Mouse (Mus musculus): ENCODE data around the gene Nanos3. TPM values are rescaled to one million over a fixed set of nuclear protein-coding genes. Genes with fewer than 3 reads are reported as not detected.

Gene Nanos3
- polyA plus RNA-seq, 1 experiment: not detected

DNA sequence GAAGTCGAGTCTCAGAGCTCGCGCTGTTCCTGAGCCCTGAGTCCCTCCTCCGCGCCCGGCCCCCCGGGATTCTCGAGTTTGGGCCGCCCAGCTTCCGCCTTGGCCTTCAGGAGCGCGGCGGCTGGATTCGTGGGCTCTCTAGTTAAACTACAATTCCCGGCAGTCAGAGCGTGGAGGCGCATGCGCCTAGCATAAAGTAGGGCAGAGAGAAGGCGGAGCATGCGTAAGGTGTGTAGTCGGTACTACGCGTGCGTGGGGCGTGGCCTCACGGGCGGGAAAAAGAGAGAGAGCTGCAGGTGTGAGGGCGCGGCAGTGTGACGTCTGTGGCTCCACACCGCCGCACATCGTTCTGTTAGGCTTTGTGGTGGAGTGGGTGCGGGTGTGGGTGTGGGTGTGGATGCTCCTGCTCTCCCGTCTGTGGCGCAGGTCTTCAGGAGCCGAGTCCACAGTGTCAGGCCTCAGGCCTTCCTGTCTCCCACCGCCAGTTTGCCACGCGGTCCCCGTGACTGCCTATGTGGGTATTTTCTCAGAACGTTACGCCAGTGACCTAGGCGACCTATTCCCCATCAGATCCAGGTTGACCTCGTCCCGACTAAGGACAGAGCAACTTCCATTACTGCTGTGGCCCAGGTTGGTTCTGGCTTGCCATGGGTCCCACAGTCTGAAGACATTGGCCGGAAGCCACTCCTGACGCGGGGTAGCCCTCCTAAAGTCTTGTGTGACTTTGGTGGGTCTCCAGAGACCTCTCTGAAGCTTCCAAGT, 37.1 kb downstream of the Nanos3 start, which contains the start of the genes Cc2d1a and 4930432K21Rik:
TSS of gene Cc2d1a (minus strand) at position 168 of the 762 bp plus-strand sequence.
TSS of gene 4930432K21Rik (plus strand) at position 257 of the 762 bp plus-strand sequence.
- peak within 1 kb of the TSS; percentile 69 for H3K4me3 ChIP-seq (ENCODE audit: insufficient read depth, low read depth, low read length)
- 10% methylated on average over 49 of the region's 49 CpGs for WGBS
- H3K4me1 ChIP-seq (ENCODE audit: control insufficient read depth, insufficient read depth, low read length): peaks cover 25% of the 10 kb centered on the region
- peak within 1 kb of the TSS; percentile 19; the same call in 1 of the 2 replicates for H3K27ac ChIP-seq (ENCODE audit: insufficient read depth, low read depth, low read length)
- TF ChIP-seq CTCF (IDR thresholded peaks at IDR 0.05; ENCODE audit: insufficient read depth, low read depth, low read length): no peak
- peak; percentile 79 for TF ChIP-seq POLR2A (IDR thresholded peaks at IDR 0.05; ENCODE audit: insufficient read depth, low read depth, low read length)

DNA sequence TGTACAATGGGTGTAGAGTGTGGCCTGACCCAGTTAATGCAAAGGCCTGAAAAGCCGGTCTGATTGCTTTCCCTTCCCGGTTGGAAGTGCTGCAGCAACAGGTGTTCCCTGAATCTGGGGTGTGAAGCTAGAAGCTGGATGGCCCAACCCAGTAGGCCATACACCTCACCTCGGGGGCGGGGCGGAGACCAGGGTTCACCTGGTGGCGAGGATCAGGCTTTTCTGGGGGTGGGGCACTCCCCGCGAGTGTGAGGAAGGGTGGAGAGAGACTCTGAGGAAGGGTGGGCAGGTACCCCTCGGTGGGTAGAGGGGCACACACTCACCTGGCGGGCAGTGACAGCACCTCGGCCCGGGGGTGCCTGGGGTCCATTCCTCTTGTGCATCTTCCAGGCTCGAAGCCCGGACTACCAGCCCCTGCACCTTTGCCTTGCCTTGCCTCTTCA, 37.7 kb downstream of the Nanos3 start:
- Histone ChIP-seq H3K4me3 (ENCODE audit: insufficient read depth, low read depth, low read length) (peak overlapping the region; percentile 69), H3K27ac (ENCODE audit: insufficient read depth, low read depth, low read length) (0 out of 2 replicates have a peak overlapping the region, but pooled peaks have one; percentile 19), H3K4me1 (ENCODE audit: control insufficient read depth, insufficient read depth, low read length) (peaks cover 25% of the 10 kb centered on the region)
- WGBS: 9% methylated on average over 14 of the region's 14 CpGs
- no peak for TF ChIP-seq POLR2A (IDR thresholded peaks at IDR 0.05; ENCODE audit: insufficient read depth, low read depth, low read length)
- no peak for TF ChIP-seq CTCF (IDR thresholded peaks at IDR 0.05; ENCODE audit: insufficient read depth, low read depth, low read length)

DNA sequence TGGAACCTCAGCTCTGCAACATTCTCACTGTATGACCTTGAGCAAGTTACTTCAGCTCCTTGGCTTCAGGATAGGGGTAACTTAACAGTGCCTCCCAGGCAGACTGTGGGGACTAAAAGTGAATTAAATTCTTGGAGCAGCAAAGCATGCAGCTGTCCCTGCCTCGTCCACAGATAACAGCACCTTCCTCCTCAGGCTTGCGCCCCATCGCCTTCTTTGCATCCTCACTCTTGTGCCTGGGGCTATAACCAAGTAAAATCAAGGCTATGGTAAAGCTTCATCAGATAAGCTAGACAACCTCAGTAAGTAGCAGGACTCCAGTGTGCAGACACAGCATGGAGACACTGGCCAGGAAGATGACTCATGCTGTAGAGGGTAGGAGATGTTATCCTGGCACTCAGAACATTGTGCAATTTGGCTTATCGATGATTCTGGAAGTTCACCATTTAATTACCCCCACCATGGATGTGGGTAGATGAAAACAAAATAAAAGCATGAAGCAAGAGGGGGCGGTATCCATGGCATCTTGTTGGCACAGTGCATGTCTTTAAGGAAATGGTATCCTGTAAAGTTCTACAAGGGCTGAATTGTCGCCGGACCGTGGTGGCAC, 40.3 kb downstream of the Nanos3 start:
- Histone ChIP-seq H3K4me3 (ENCODE audit: insufficient read depth, low read depth, low read length) (no peak overlapping the region), H3K27ac (ENCODE audit: insufficient read depth, low read depth, low read length) (no peak overlapping the region), H3K4me1 (ENCODE audit: control insufficient read depth, insufficient read depth, low read length) (peaks cover 25% of the 10 kb centered on the region)
- WGBS: 66% methylated on average over 8 of the region's 8 CpGs
- TF ChIP-seq POLR2A (IDR thresholded peaks at IDR 0.05; ENCODE audit: insufficient read depth, low read depth, low read length): no peak
- TF ChIP-seq CTCF (IDR thresholded peaks at IDR 0.05; ENCODE audit: insufficient read depth, low read depth, low read length): no peak

DNA sequence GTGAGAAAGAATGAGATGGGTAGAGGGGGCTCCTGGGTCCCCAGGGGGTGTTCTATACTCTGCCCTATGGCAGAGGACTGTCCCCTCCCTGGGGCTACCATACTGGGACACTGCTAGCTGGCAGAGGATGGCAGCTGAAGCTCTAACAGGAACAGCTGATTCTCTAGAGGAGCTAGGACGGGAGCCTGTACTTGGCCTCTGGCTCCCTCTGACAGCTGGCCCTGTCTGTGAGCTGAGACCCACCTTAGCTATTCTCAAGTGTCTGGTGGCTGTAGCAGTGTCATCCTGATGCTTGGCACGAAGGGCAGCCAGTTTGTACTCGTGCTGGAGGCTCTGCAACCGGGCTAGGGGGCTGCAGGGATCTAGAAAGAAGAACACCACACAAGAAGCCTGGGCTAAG, 44.2 kb downstream of the Nanos3 start:
- Histone ChIP-seq H3K27ac (ENCODE audit: insufficient read depth, low read depth, low read length) (no peak overlapping the region), H3K4me3 (ENCODE audit: insufficient read depth, low read depth, low read length) (no peak overlapping the region), H3K4me1 (ENCODE audit: control insufficient read depth, insufficient read depth, low read length) (peaks cover 6% of the 10 kb centered on the region)
- TF ChIP-seq CTCF (IDR thresholded peaks at IDR 0.05; ENCODE audit: insufficient read depth, low read depth, low read length): no peak
- no peak for TF ChIP-seq POLR2A (IDR thresholded peaks at IDR 0.05; ENCODE audit: insufficient read depth, low read depth, low read length)
- 91% methylated on average over 4 of the region's 4 CpGs for WGBS

DNA sequence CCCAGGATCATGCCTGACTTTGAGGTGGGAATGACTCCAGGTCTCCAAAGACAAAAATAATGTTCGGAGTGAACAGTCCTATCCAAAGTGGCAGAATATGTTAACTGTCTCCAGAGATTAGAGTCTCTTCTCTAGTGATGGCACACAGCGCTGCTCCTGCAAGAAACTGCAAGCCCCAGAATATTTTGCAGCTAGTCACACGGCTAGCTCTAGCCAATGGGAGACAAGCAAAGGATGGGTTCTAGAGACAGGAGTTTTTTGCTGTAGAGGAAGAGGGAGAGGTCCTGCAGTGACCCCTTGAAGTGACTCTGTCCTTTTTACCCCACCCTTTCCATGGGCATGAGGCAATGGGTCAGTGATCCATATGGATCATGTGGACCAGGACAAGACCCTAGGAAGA, 47.2 kb downstream of the Nanos3 start:
- TF ChIP-seq POLR2A (IDR thresholded peaks at IDR 0.05; ENCODE audit: insufficient read depth, low read depth, low read length) (no peak), CTCF (IDR thresholded peaks at IDR 0.05; ENCODE audit: insufficient read depth, low read depth, low read length) (no peak)
- no peak overlapping the region for H3K27ac ChIP-seq (ENCODE audit: insufficient read depth, low read depth, low read length)
- H3K4me3 ChIP-seq (ENCODE audit: insufficient read depth, low read depth, low read length): no peak overlapping the region
- WGBS: 91% methylated on average over 3 of the region's 3 CpGs
- H3K4me1 ChIP-seq (ENCODE audit: control insufficient read depth, insufficient read depth, low read length): no peaks in the 10 kb centered on the region

DNA sequence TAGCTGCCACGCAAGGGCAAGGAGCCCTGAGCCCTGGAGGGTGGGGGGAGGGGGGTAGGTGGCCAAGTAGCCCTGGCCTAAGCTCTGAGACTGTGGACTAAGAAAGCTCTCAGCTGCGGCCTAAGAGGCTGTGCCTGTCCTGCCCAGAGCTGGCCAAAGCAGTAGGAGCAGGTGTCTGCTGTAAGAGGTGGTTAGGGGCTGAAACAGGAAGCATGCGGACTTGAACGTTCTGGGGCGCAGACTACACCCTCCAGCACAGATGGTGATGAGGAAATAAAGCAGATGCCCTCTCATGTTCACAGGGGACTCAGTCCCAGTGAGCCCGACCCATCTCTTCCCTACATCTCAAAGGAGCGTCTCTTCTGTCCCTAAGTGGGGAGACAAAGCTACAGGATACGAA, 52.8 kb downstream of the Nanos3 start:
- no peak overlapping the region for H3K27ac ChIP-seq (ENCODE audit: insufficient read depth, low read depth, low read length)
- peaks cover 7% of the 10 kb centered on the region for H3K4me1 ChIP-seq (ENCODE audit: control insufficient read depth, insufficient read depth, low read length)
- WGBS: 86% methylated on average over 8 of the region's 8 CpGs
- TF ChIP-seq POLR2A (IDR thresholded peaks at IDR 0.05; ENCODE audit: insufficient read depth, low read depth, low read length) (no peak), CTCF (IDR thresholded peaks at IDR 0.05; ENCODE audit: insufficient read depth, low read depth, low read length) (no peak)
- H3K4me3 ChIP-seq (ENCODE audit: insufficient read depth, low read depth, low read length): no peak overlapping the region

DNA sequence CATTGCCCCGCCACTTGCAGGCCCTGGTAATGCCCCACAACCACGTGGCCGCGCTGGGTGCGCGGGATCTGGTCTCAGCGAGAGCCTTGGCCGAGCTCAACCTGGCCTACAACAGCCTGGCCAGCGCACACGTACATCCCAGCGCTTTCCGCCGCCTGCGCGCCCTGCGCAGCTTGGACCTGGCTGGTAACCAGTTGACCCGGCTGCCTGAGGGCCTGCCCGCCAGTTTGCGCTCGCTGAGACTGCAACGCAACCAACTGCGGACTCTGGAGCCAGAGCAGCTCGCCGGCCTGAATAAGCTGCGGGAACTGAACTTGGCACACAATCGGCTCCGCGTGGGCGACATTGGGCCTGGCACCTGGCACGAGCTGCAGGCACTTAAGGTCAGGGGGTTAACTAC, 54.2 kb downstream of the Nanos3 start:
- Histone ChIP-seq H3K27ac (ENCODE audit: insufficient read depth, low read depth, low read length) (no peak overlapping the region), H3K4me3 (ENCODE audit: insufficient read depth, low read depth, low read length) (no peak overlapping the region), H3K4me1 (ENCODE audit: control insufficient read depth, insufficient read depth, low read length) (peaks cover 7% of the 10 kb centered on the region)
- no peak for TF ChIP-seq POLR2A (IDR thresholded peaks at IDR 0.05; ENCODE audit: insufficient read depth, low read depth, low read length)
- TF ChIP-seq CTCF (IDR thresholded peaks at IDR 0.05; ENCODE audit: insufficient read depth, low read depth, low read length): no peak
- WGBS: 42% methylated on average over 30 of the region's 30 CpGs

DNA sequence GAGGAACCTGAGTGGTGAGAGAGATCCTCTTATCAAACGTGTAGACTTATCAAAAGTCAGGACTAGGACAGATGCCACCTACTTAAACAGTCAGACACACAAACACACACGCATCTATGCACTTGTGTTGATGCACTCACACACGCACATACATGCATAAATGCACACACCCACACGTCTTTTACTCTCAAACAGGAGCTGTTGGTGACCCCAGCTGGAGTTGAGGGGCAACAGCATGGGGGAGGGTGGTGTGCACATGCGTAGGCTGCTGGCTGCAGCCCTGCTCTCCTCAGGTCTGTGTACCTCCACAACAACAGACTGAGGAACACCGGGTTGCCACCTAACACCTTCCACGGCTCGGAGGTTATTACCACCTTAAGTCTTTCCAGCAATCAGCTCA, 56.7 kb downstream of the Nanos3 start:
- 64% methylated on average over 8 of the region's 8 CpGs for WGBS
- no peak overlapping the region for H3K27ac ChIP-seq (ENCODE audit: insufficient read depth, low read depth, low read length)
- H3K4me3 ChIP-seq (ENCODE audit: insufficient read depth, low read depth, low read length): no peak overlapping the region
- H3K4me1 ChIP-seq (ENCODE audit: control insufficient read depth, insufficient read depth, low read length): peaks cover 7% of the 10 kb centered on the region
- no peak for TF ChIP-seq CTCF (IDR thresholded peaks at IDR 0.05; ENCODE audit: insufficient read depth, low read depth, low read length)
- no peak for TF ChIP-seq POLR2A (IDR thresholded peaks at IDR 0.05; ENCODE audit: insufficient read depth, low read depth, low read length)
